Mouse (Mus musculus): ENCODE measurements around the gene Troap.

- TF ChIP-seq ZC3H11A (IDR thresholded peaks at IDR 0.05; ENCODE audit: borderline replicate concordance, low read depth, low read length) (no peak), HCFC1 (IDR thresholded peaks at IDR 0.05; ENCODE audit: borderline replicate concordance, insufficient read depth, low read length) (no peak), CHD2 (IDR thresholded peaks at IDR 0.05; ENCODE audit: low read depth, low read length) (no peak), MAFK (IDR thresholded peaks at IDR 0.05; ENCODE audit: insufficient read depth, low read depth, low read length) (no peak)
Measured at GRCm38 (mm10) chr15:99078181-99078910, 4.0 kb downstream of the Troap start.

Data from ES-E14 (cell line).